Mouse (Mus musculus): Measurements from ENCODE around the gene Slc7a1. TPM values are rescaled to one million over a fixed set of nuclear protein-coding genes. Genes with fewer than 3 reads are reported as not detected.

The Slc7a1 gene
- total and polyA plus RNA-seq, 3 experiments: 20.5 to 78.3 (median 69.5) TPM

DNA sequence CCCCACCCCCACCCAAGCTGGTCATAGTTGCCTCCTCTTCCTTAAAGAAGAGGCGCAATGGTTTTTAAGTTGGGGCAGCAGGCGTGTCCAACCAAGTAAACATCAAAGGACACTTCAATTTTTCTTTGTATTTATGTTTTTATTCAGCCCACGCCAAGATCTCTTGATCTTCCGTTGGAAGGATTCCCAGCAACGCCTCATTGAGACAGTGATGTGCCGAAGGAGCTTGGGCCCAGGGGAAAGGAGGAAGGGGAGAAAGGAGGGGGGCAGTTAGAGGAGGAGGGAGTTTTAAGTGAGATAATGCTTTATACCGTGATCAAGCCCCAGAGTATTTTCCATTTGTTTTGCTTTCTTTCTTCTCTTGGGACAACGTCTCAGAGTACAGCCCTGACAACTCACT, 18.6 kb downstream of the Slc7a1 start:
- peaks cover 52 to 83% of the 10 kb centered on the region in 2 experiments for H3K36me3 ChIP-seq (replicated peaks in 1 of 2; ENCODE audit: control insufficient read depth in 1 of 2, insufficient read depth in 1 of 2, low read length in 1 of 2)
- peaks cover 5 to 33% of the 10 kb centered on the region in 2 experiments for H3K4me1 ChIP-seq (ENCODE audit: control insufficient read depth in 1 of 2, insufficient read depth in 2 of 2)
- H3K4me3 ChIP-seq (replicated peaks in 1 of 3; ENCODE audit: low read depth in 2 of 3, low read length in 2 of 3, poor library complexity in 1 of 3): no peak overlapping the region
- H3K27ac ChIP-seq (ENCODE audit: insufficient read depth, low read depth): no peak overlapping the region
- DNase-seq (ENCODE audit: extremely low read depth): no peak
- in situ Hi-C loops (cut with MboI; ENCODE audit: low pct_ligation_motif_present, low pct_unique_long_range_greater_than_20kb, low sequenced_read_pairs): no loop called here
- dilution Hi-C loops (cut with MboI; ENCODE audit: extremely low pct_ligation_motif_present, extremely low pct_unique_long_range_greater_than_20kb, low sequenced_read_pairs): no loop called here
- H3K27me3 ChIP-seq (replicated peaks): no peaks in the 10 kb centered on the region
- H3K79me2 ChIP-seq (replicated peaks; ENCODE audit: control insufficient read depth, extremely low read depth, insufficient read depth, poor library complexity, severe bottlenecking): peaks cover 95% of the 10 kb centered on the region
- peaks cover 23% of the 10 kb centered on the region for H3K9me3 ChIP-seq (replicated peaks; ENCODE audit: low read length)
- H3K9ac ChIP-seq (ENCODE audit: insufficient read depth, low read depth): no peak overlapping the region
- TF ChIP-seq USF1 (IDR thresholded peaks at IDR 0.05; ENCODE audit: low read depth, low read length) (no peak), POLR2AphosphoS2 (IDR thresholded peaks at IDR 0.05; ENCODE audit: low read depth, low read length) (no peak), MAX (IDR thresholded peaks at IDR 0.05; ENCODE audit: low read length) (no peak), SIN3A (IDR thresholded peaks at IDR 0.05; ENCODE audit: low read length) (no peak), BHLHE40 (IDR thresholded peaks at IDR 0.05; ENCODE audit: low read depth, low read length) (no peak), ZNF384 (IDR thresholded peaks at IDR 0.05; ENCODE audit: low read depth, low read length) (no peak), CHD2 (IDR thresholded peaks at IDR 0.05; ENCODE audit: low read length) (no peak), HCFC1 (IDR thresholded peaks at IDR 0.05; ENCODE audit: low read depth, low read length) (no peak), EP300 (IDR thresholded peaks at IDR 0.05; ENCODE audit: low read length) (no peak), GABPA (IDR thresholded peaks at IDR 0.05; ENCODE audit: insufficient replicate concordance, low read depth, low read length) (no peak), JUN (IDR thresholded peaks at IDR 0.05; ENCODE audit: insufficient read depth, low read depth, low read length) (no peak), PAX5 (IDR thresholded peaks at IDR 0.05; ENCODE audit: low read length) (no peak), CHD1 (IDR thresholded peaks at IDR 0.05; ENCODE audit: low read depth, low read length) (no peak), MAZ (IDR thresholded peaks at IDR 0.05; ENCODE audit: low read depth, low read length) (no peak), ETS1 (conservative IDR thresholded peaks at IDR 0.05; ENCODE audit: low read depth, low read length) (no peak), TCF12 (IDR thresholded peaks at IDR 0.05; ENCODE audit: low read depth, low read length) (no peak)
- H3K4me2 ChIP-seq (ENCODE audit: insufficient read depth, low read depth, poor library complexity, severe bottlenecking): no peak overlapping the region

DNA sequence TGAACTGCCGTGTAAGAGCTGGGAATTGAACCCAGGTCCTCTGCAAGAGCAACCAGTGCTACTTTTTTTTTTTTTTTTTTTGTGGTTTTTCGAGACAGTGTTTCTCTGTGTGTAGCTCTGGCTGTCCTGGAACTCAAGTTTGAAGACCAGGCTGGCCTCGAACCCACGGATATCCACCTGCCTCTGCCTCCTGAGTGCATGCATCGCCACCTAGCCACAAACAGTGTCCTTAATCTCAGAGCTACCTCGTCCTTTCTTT, 19.5 kb downstream of the Slc7a1 start:
- H3K27me3 ChIP-seq (replicated peaks): no peaks in the 10 kb centered on the region
- dilution Hi-C loops (cut with MboI; ENCODE audit: extremely low pct_ligation_motif_present, extremely low pct_unique_long_range_greater_than_20kb, low sequenced_read_pairs) (no loop called here), in situ Hi-C loops (cut with MboI; ENCODE audit: low pct_ligation_motif_present, low pct_unique_long_range_greater_than_20kb, low sequenced_read_pairs) (no loop called here)
- peaks cover 23% of the 10 kb centered on the region for H3K9me3 ChIP-seq (replicated peaks; ENCODE audit: low read length)
- no peak overlapping the region for H3K4me2 ChIP-seq (ENCODE audit: insufficient read depth, low read depth, poor library complexity, severe bottlenecking)
- peak overlapping the region; percentile 79 for H3K27ac ChIP-seq (ENCODE audit: insufficient read depth, low read depth)
- H3K4me3 ChIP-seq (replicated peaks in 1 of 3; ENCODE audit: low read depth in 2 of 3, low read length in 2 of 3, poor library complexity in 1 of 3): no peak overlapping the region
- H3K79me2 ChIP-seq (replicated peaks; ENCODE audit: control insufficient read depth, extremely low read depth, insufficient read depth, poor library complexity, severe bottlenecking): peaks cover 95% of the 10 kb centered on the region
- TF ChIP-seq IRF4 (IDR thresholded peaks at IDR 0.05; ENCODE audit: low read depth, low read length) (no peak), CHD1 (IDR thresholded peaks at IDR 0.05; ENCODE audit: low read depth, low read length) (0 out of 2 replicates have a peak, but pooled peaks have one; percentile 65), E2F4 (IDR thresholded peaks at IDR 0.05; ENCODE audit: insufficient replicate concordance, low read depth, low read length) (no peak), ZNF384 (IDR thresholded peaks at IDR 0.05; ENCODE audit: low read depth, low read length) (0 out of 2 replicates have a peak, but pooled peaks have one; percentile 7)
- H3K9ac ChIP-seq (ENCODE audit: insufficient read depth, low read depth): no peak overlapping the region
- H3K36me3 ChIP-seq (replicated peaks in 1 of 2; ENCODE audit: control insufficient read depth in 1 of 2, insufficient read depth in 1 of 2, low read length in 1 of 2): peaks cover 54 to 83% of the 10 kb centered on the region in 2 experiments
- DNase-seq (ENCODE audit: extremely low read depth): no peak
- peaks cover 5 to 30% of the 10 kb centered on the region in 2 experiments for H3K4me1 ChIP-seq (ENCODE audit: control insufficient read depth in 1 of 2, insufficient read depth in 2 of 2)
